Mouse (Mus musculus) C2C12 (cell line): ENCODE results near the gene Ccl28. TPM values are rescaled to one million over a fixed set of nuclear protein-coding genes. Genes with fewer than 3 reads are reported as not detected.

Experiments
- H3K27me3 ChIP-seq: one replicate; pipeline ENCODE4 v1.6.1; 2011; ENCODE audit not compliant: control insufficient read depth, insufficient read depth, insufficient read length
- H3K36me3 ChIP-seq: one replicate; pipeline ENCODE4 v1.6.1; 2011; ENCODE audit not compliant: control insufficient read depth, insufficient read depth
- H3K4me3 ChIP-seq: one replicate; pipeline ENCODE4 v1.5.1; 2011; ENCODE audit warnings: mild to moderate bottlenecking, control low read depth; ENCODE audit not compliant: poor library complexity, insufficient read depth, severe bottlenecking
- H3K79me2 ChIP-seq: one replicate; pipeline ENCODE4 v1.6.1; 2011; ENCODE audit not compliant: control insufficient read depth, insufficient read depth
- H3K79me3 ChIP-seq: one replicate; pipeline ENCODE4 v1.6.1; 2011; ENCODE audit warnings: low read depth, control low read depth
- H3ac ChIP-seq: one replicate; pipeline ENCODE3; 2011; ENCODE audit warnings: low read depth; ENCODE audit not compliant: control insufficient read depth, insufficient read length
- CEBPB ChIP-seq: IDR thresholded peaks from one replicate; pipeline ENCODE4 v1.6.1; 2011; ENCODE audit warnings: low read depth, mild to moderate bottlenecking, control low read depth, moderate library complexity
- CTCF ChIP-seq: IDR thresholded peaks from one replicate; pipeline ENCODE4 v1.5.1; 2011; ENCODE audit not compliant: control insufficient read depth, insufficient read depth, insufficient read length
- FOSL1 ChIP-seq: IDR thresholded peaks from one replicate; pipeline ENCODE4 v1.8.0; 2011; ENCODE audit warnings: mild to moderate bottlenecking, low read length; ENCODE audit not compliant: poor library complexity, insufficient read depth, severe bottlenecking
- MAX ChIP-seq: IDR thresholded peaks from one replicate; pipeline ENCODE4 v1.6.1; 2011; ENCODE audit warnings: mild to moderate bottlenecking, control low read depth
- MYOD1 ChIP-seq: IDR thresholded peaks from one replicate; pipeline ENCODE4 v1.6.1; 2011; ENCODE audit warnings: low read depth; ENCODE audit not compliant: control insufficient read depth, insufficient read length
- MYOG ChIP-seq: IDR thresholded peaks from one replicate; pipeline ENCODE4 v1.6.1; 2011; ENCODE audit not compliant: control insufficient read depth, insufficient read length; ENCODE audit errors: extremely low read depth
- USF1 ChIP-seq: IDR thresholded peaks from one replicate; pipeline ENCODE4 v1.6.1; 2011; ENCODE audit warnings: low read depth, mild to moderate bottlenecking, control low read depth, moderate library complexity
- polyA plus RNA-seq: library from polyadenylated mRNA; unstranded; fragments of >200 nt; fragmentation: generic; extraction: Trizol; gene quantifications from one replicate; pipeline ENCODE4 v1.2.1, GENCODE M21; 2012; ENCODE audit warnings: missing spikeins

The Ccl28 gene
- polyA plus RNA-seq, 1 experiment, result not detected

GRCm38 (mm10) chr13:119638449-119638848 lies 14.8 kb downstream of the Ccl28 start:
- H3K27me3 ChIP-seq, result no peaks in the 10 kb centered on the region
- no peaks in the 10 kb centered on the region for H3K79me3 ChIP-seq
- H3K4me3 ChIP-seq, result no peak overlapping the region
- no peaks in the 10 kb centered on the region for H3K36me3 ChIP-seq
- no peak overlapping the region for H3ac ChIP-seq
- no peak for TF ChIP-seq CTCF
- TF ChIP-seq CEBPB, result no peak
- TF ChIP-seq MYOG, result no peak
- TF ChIP-seq MYOD1, result no peak
- no peak for TF ChIP-seq USF1
- TF ChIP-seq FOSL1, result no peak
- no peak for TF ChIP-seq MAX
- no peaks in the 10 kb centered on the region for H3K79me2 ChIP-seq

DNA sequence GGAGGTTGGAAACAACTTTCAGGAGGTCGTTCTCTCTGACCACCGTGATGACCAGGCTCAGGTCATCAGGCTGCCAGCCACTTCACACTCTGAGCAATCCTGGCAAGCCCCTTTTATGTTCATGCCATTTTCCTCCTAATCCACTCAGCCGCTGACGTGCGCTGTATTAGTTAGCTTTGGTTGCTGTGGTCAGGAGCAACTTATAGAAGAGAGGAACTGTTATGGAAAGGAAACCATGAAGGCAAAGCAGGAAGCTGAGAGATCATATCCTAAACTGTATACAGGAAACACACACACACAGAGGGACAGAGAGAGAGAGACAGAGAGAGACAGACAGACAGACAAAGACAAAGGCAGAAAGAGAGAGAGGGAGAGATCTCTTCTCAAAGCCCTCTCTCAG lies 15.7 kb downstream of the Ccl28 start:
- TF ChIP-seq MAX (no peak), CEBPB (no peak)
- Histone ChIP-seq H3K79me3 (no peaks in the 10 kb centered on the region), H3K79me2 (no peaks in the 10 kb centered on the region), H3K27me3 (no peaks in the 10 kb centered on the region), H3ac (no peak overlapping the region), H3K36me3 (no peaks in the 10 kb centered on the region), H3K4me3 (no peak overlapping the region)

- H3K4me3 ChIP-seq, result no peak overlapping the region
- no peak overlapping the region for H3ac ChIP-seq
Measured at GRCm38 (mm10) chr13:119640504-119640903, 16.9 kb downstream of the Ccl28 start.

DNA sequence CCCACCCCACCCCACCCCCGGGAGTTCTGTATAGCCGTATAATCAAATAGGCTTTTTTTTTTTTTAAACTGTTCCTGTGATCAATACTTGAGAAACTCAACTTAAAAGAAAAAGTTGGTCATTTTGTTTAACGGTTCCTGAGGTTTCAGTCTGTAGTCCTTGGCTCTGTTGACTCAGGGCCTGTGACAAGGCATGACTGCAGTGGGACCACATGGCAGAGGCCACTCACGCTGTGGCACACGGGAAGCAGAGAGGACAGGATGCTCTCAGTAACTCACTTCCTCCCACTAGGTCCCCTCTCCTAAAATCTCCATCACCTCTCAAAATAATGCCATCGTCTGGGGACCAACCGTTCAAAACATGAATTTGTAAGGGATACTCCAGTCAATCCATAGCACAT lies 17.5 kb downstream of the Ccl28 start:
- Histone ChIP-seq H3K36me3 (no peaks in the 10 kb centered on the region), H3K79me2 (no peaks in the 10 kb centered on the region), H3ac (no peak overlapping the region), H3K79me3 (no peaks in the 10 kb centered on the region), H3K4me3 (no peak overlapping the region), H3K27me3 (no peaks in the 10 kb centered on the region)
- TF ChIP-seq USF1, result no peak

More at GRCm38 (mm10) chr13:119640504-119640903, 16.9 kb downstream of the Ccl28 start:
- Histone ChIP-seq H3K79me3 (no peaks in the 10 kb centered on the region), H3K79me2 (no peaks in the 10 kb centered on the region), H3K27me3 (no peaks in the 10 kb centered on the region), H3K36me3 (no peaks in the 10 kb centered on the region)
- TF ChIP-seq MYOD1, result no peak
- TF ChIP-seq USF1, result no peak
- TF ChIP-seq CEBPB, result no peak
- TF ChIP-seq MYOG, result no peak
- no peak for TF ChIP-seq FOSL1
- TF ChIP-seq CTCF, result no peak
- no peak for TF ChIP-seq MAX

GRCm38 (mm10) chr13:119644769-119645168 lies 21.1 kb downstream of the Ccl28 start:
- no peak for TF ChIP-seq USF1
- no peak for TF ChIP-seq FOSL1
- no peak for TF ChIP-seq CTCF
- no peak for TF ChIP-seq MYOG
- no peak for TF ChIP-seq MAX
- no peak for TF ChIP-seq CEBPB
- no peak for TF ChIP-seq MYOD1
- no peak overlapping the region for H3K4me3 ChIP-seq
- no peaks in the 10 kb centered on the region for H3K79me2 ChIP-seq
- no peaks in the 10 kb centered on the region for H3K79me3 ChIP-seq
- no peak overlapping the region for H3ac ChIP-seq
- H3K27me3 ChIP-seq, result no peaks in the 10 kb centered on the region
- no peaks in the 10 kb centered on the region for H3K36me3 ChIP-seq

DNA sequence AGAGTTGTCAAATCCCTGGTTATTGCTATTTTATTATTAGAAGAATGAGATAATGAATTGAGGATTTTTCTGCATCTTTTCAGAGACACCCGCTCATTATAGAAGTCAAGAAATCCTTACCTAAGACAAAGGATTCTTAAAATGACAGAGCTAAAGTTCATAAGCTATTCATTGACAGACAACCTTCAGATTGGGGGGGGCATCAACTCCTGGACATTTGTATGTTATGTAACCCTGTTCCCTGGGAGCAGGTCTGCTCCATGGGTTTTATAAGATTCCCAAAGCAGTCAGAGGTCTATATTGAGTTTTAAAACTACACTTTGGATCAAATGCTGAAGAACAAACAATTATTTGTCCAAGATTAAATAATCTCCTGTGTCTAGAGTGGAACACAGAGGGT lies 22.9 kb downstream of the Ccl28 start:
- no peak overlapping the region for H3K4me3 ChIP-seq
- no peaks in the 10 kb centered on the region for H3K79me3 ChIP-seq
- TF ChIP-seq FOSL1 (no peak), CTCF (no peak), USF1 (no peak), MYOD1 (no peak), CEBPB (no peak), MYOG (no peak), MAX (no peak)
- H3K27me3 ChIP-seq, result no peaks in the 10 kb centered on the region
- H3K79me2 ChIP-seq, result no peaks in the 10 kb centered on the region
- H3K36me3 ChIP-seq, result no peaks in the 10 kb centered on the region
- H3ac ChIP-seq, result no peak overlapping the region
